Mouse (Mus musculus) neural tube, embryonic 14.5 days (tissue): ENCODE results near the gene Srm. TPM values are rescaled to one million over a fixed set of nuclear protein-coding genes. Genes with fewer than 3 reads are reported as not detected.
A peak's percentile ranks its signal among the peaks of the same experiment; 100 is the strongest.

Experiments used
- ATAC-seq: fragments of 200-750 bp; cut with Nextera tagmentation; 2 replicates; pipeline ENCODE4 v1.8.0; 2017; ENCODE audit warnings: low read depth, mild to moderate bottlenecking, moderate TSS enrichment, moderate library complexity
- H3K27ac ChIP-seq: fragments of 300-500 bp; sonication (generic); 2 replicates; pipeline ENCODE4 v1.5.1; 2014; ENCODE audit warnings: low read depth, mild to moderate bottlenecking, control low read depth, low read length, moderate library complexity, mixed read lengths
- H3K27me3 ChIP-seq: fragments of 300-500 bp; sonication (generic); 2 replicates; pipeline ENCODE4 v1.6.1; 2014; ENCODE audit warnings: low read length; ENCODE audit not compliant: control insufficient read depth, insufficient read depth
- H3K36me3 ChIP-seq: fragments of 300-500 bp; sonication (generic); 2 replicates; pipeline ENCODE4 v1.6.1; 2014; ENCODE audit warnings: low read length, mixed read lengths; ENCODE audit not compliant: control insufficient read depth, insufficient read depth
- H3K4me1 ChIP-seq: fragments of 300-500 bp; sonication (generic); 2 replicates; pipeline ENCODE4 v1.6.1; 2014; ENCODE audit warnings: low read length; ENCODE audit not compliant: control insufficient read depth, insufficient read depth
- H3K4me2 ChIP-seq: fragments of 300-500 bp; sonication (generic); 2 replicates; pipeline ENCODE4 v1.6.1; 2014; ENCODE audit warnings: mild to moderate bottlenecking, low read depth, low read length, control low read depth
- H3K4me3 ChIP-seq: fragments of 300-500 bp; sonication (generic); 2 replicates; pipeline ENCODE4 v1.5.1; 2014; ENCODE audit warnings: low read depth, low read length, control low read depth, mixed read lengths
- H3K9ac ChIP-seq: fragments of 300-500 bp; sonication (generic); replicated peaks from 2 replicates; pipeline ENCODE4 v1.6.1; 2014; ENCODE audit warnings: low read depth, mild to moderate bottlenecking, control low read depth, low read length, mixed read lengths
- H3K9me3 ChIP-seq: fragments of 300-500 bp; sonication (generic); 2 replicates; pipeline ENCODE4 v1.6.1; 2016; ENCODE audit warnings: low read length; ENCODE audit not compliant: control insufficient read depth
- WGBS: fragments of 180-500 bp; shearing (Covaris S2); extraction: QIAGEN DNeasy Blood & Tissue Kit; methylation state at CpG from one replicate; pipeline ENCODE4 v1.1.7; 2014; 5-methylcytosine and 5-hydroxymethylcytosine counted together
- polyA plus RNA-seq: library from polyadenylated mRNA; unstranded; fragments of >200 nt; fragmentation: Nextera tagmentation; extraction: Ambion mirVana; gene quantifications from 2 replicates; pipeline ENCODE4 v1.2.1, GENCODE M21; 2014

The Srm gene
- polyA plus RNA-seq, 1 experiment from 2014 or later = 189 TPM

- H3K9ac ChIP-seq = no peak overlapping the region
- no peak overlapping the region for H3K4me2 ChIP-seq
- H3K27ac ChIP-seq = no peak overlapping the region
- H3K27me3 ChIP-seq = no peaks in the 10 kb centered on the region
- 92% methylated on average over 2 of the region's 2 CpGs for WGBS
- no peak for ATAC-seq
- H3K9me3 ChIP-seq = no peaks in the 10 kb centered on the region
- no peak overlapping the region for H3K4me3 ChIP-seq
- no peaks in the 10 kb centered on the region for H3K4me1 ChIP-seq
- no peaks in the 10 kb centered on the region for H3K36me3 ChIP-seq
These were observed 48.2 kb downstream of the Srm start for GRCm38 (mm10) chr4:148639455-148639854.

GRCm38 (mm10) chr4:148641121-148641520 lies 49.8 kb downstream of the Srm start:
- no peaks in the 10 kb centered on the region for H3K36me3 ChIP-seq
- no peaks in the 10 kb centered on the region for H3K4me1 ChIP-seq
- no peaks in the 10 kb centered on the region for H3K27me3 ChIP-seq
- no peak overlapping the region for H3K4me2 ChIP-seq
- no peak overlapping the region for H3K4me3 ChIP-seq
- H3K27ac ChIP-seq = no peak overlapping the region
- H3K9me3 ChIP-seq = no peaks in the 10 kb centered on the region
- no peak for ATAC-seq
- 76% methylated on average over 5 of the region's 5 CpGs for WGBS
- H3K9ac ChIP-seq = no peak overlapping the region

DNA sequence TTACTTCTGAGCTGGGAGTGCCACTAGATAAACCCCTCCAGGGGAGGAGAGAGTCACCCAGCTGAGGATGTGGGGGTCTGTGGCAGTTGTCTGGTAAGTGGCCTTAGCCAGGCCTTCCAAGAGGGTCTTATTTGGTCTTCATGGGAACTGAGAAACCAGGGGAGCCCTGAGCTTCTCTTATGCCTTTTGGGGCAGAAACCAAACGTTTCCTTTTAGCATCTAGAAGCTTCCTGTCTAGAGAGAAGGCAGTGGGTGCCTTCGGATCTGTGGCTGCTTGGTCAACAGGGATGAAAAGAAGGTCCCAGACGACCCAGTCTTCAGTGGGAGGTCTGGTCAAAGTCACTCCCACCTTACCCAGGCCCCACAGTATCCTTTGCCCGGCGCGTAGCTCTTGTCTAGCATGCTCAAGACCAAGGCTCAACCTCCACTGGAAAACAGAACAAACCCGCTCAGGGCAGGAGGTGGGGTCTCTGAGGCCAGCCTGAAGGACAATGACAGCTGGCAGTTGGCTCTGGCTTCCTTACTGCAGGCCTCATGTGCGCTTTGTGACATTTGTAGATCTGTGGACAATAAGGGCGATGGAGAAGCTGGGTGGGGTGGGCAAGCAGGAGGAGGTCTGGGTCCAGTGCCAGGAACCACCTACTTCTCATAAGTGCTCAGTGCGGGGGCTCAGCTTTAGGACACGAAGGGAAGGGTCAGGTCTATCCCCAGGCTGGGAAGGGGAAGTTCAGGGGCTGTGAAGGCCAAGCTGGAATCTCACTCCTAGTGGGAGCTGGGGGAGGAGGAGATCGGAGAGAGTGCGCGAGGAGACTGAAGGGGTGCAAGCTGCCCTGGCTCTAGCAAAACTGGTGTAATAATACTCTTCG lies 52.2 kb downstream of the Srm start, which contains the start of gene Gm572:
Gene Gm572, plus strand, starts transcription at position 27 of the 866 bp plus-strand sequence.
- 68% methylated on average over 15 of the region's 15 CpGs for WGBS
- H3K36me3 ChIP-seq = no peaks in the 10 kb centered on the region
- no peak within 1 kb of the TSS for H3K4me3 ChIP-seq
- no peak within 1 kb of the TSS for H3K9ac ChIP-seq
- no peaks in the 10 kb centered on the region for H3K9me3 ChIP-seq
- H3K27me3 ChIP-seq = no peaks in the 10 kb centered on the region
- no peak within 1 kb of the TSS for H3K27ac ChIP-seq
- H3K4me2 ChIP-seq = peak within 1 kb of the TSS; percentile 32; the same call in 1 of the 2 replicates
- no peaks in the 10 kb centered on the region for H3K4me1 ChIP-seq
- no peak for ATAC-seq

GRCm38 (mm10) chr4:148644157-148644511 lies 52.8 kb downstream of the Srm start:
- Histone ChIP-seq H3K36me3 (no peaks in the 10 kb centered on the region), H3K4me2 (peak overlapping the region; percentile 32; the same call in 1 of the 2 replicates), H3K9me3 (no peaks in the 10 kb centered on the region), H3K4me3 (no peak overlapping the region), H3K27ac (no peak overlapping the region), H3K27me3 (no peaks in the 10 kb centered on the region), H3K9ac (no peak overlapping the region), H3K4me1 (no peaks in the 10 kb centered on the region)
- WGBS = 5% methylated on average over 9 of the region's 9 CpGs
- ATAC-seq = 0 out of 2 replicates have a peak, but pooled peaks have one; percentile 31

Other genes with a start within 250 kb of the Srm start
- 13.3 and 13.4 TPM in 2 replicates for gene Ubiad1, start 146.7 kb upstream of the Srm start, polyA plus RNA-seq
- 33.0 and 33.7 TPM in 2 replicates for gene Mtor, start 142.9 kb upstream of the Srm start, polyA plus RNA-seq
- gene Angptl7, start 91.0 kb upstream of the Srm start, polyA plus RNA-seq = 0.24 and 0.44 TPM in 2 replicates
- gene Exosc10, start 33.1 kb upstream of the Srm start, polyA plus RNA-seq = 89.1 and 97.9 TPM in 2 replicates
- 0.64 and 1.8 TPM in 2 replicates for gene Masp2, start 11.1 kb downstream of the Srm start, polyA plus RNA-seq
- gene Tardbp, start 35.5 kb downstream of the Srm start, polyA plus RNA-seq = 78.3 and 85.0 TPM in 2 replicates
- gene Gm572, start 51.8 kb downstream of the Srm start, polyA plus RNA-seq = not detected in 2 replicates
- 13.6 and 16.1 TPM in 2 replicates for gene Casz1, start 212.9 kb downstream of the Srm start, polyA plus RNA-seq